Mouse (Mus musculus) bone marrow macrophage, adult 2 months (primary cell): ENCODE data around the gene Xrcc6.

Experiments
- CTCF ChIP-seq: IDR thresholded peaks from 2 replicates; pipeline ENCODE4 v1.5.1; 2012; ENCODE audit warnings: low read depth, mild to moderate bottlenecking, low read length, moderate library complexity
- POLR2A ChIP-seq: IDR thresholded peaks from 2 replicates; pipeline ENCODE4 v1.6.1; 2012; ENCODE audit warnings: mild to moderate bottlenecking, low read depth, low read length, borderline replicate concordance

DNA sequence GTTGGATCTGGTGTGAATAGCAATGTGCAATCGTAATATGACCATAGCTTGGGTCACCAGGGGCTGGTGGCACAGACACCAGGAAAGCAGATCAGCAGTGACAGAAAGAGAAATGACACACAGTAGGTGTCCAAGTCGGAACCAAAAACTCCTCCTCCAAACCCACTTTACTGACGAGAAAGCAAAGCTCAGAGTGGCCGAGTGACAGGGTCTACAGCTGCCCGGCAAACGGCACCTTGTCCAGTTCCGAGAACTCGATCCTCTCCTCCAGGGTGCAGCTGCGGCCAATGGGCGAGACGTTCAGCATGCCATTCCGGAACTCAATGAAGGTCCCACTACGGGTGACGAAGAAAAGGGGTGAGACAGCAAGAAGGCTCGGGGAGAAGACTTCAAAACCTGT is 32.2 kb upstream of the Xrcc6 start:
- no peak for TF ChIP-seq POLR2A
- TF ChIP-seq CTCF: no peak
